Mouse (Mus musculus) embryonic facial prominence, embryonic 11.5 days (tissue): ENCODE measurements around the gene Lingo1. TPM values are rescaled to one million over a fixed set of nuclear protein-coding genes. Genes with fewer than 3 reads are reported as not detected.
A peak's percentile ranks its signal among the peaks of the same experiment; 100 is the strongest.

Experiments used
- ATAC-seq: fragments of 200-750 bp; cut with Nextera tagmentation; replicated peaks from 2 replicates; pipeline ENCODE4 v1.8.0; 2017; ENCODE audit warnings: low read depth; ENCODE audit not compliant: insufficient number of reproducible peaks, low FRiP score, low TSS enrichment
- DNase-seq: peaks from one replicate; pipeline ENCODE4 v3.0.0-alpha.2; 2015; ENCODE audit warnings: low spot score
- H3K27ac ChIP-seq: fragments of 300-500 bp; sonication (generic); replicated peaks from 2 replicates; pipeline ENCODE4 v1.5.1; 2014; ENCODE audit warnings: mild to moderate bottlenecking, low read depth, low read length, control low read depth
- H3K27me3 ChIP-seq: fragments of 300-500 bp; sonication (generic); 2 replicates; pipeline ENCODE4 v1.6.1; 2014; ENCODE audit warnings: mild to moderate bottlenecking, low read length, moderate library complexity, mixed read lengths; ENCODE audit not compliant: control insufficient read depth, insufficient read depth
- H3K36me3 ChIP-seq: fragments of 300-500 bp; sonication (generic); replicated peaks from 2 replicates; pipeline ENCODE4 v1.6.1; 2014; ENCODE audit warnings: low read depth, mild to moderate bottlenecking, low read length, moderate library complexity, mixed read lengths; ENCODE audit not compliant: control insufficient read depth, insufficient read depth
- H3K4me1 ChIP-seq: fragments of 300-500 bp; sonication (generic); 2 replicates; pipeline ENCODE4 v1.6.1; 2014; ENCODE audit warnings: low read length, mixed read lengths; ENCODE audit not compliant: control insufficient read depth, insufficient read depth
- H3K4me2 ChIP-seq: fragments of 300-500 bp; sonication (generic); 2 replicates; pipeline ENCODE4 v1.6.1; 2014; ENCODE audit warnings: low read depth, mild to moderate bottlenecking, control low read depth, low read length, moderate library complexity
- H3K4me3 ChIP-seq: fragments of 300-500 bp; sonication (generic); 2 replicates; pipeline ENCODE4 v1.5.1; 2014; ENCODE audit warnings: low read depth, low read length, control low read depth
- H3K9ac ChIP-seq: fragments of 300-500 bp; sonication (generic); replicated peaks from 2 replicates; pipeline ENCODE4 v1.6.1; 2014; ENCODE audit warnings: mild to moderate bottlenecking, control low read depth, low read length
- H3K9me3 ChIP-seq: fragments of 300-500 bp; sonication (generic); replicated peaks from 2 replicates; pipeline ENCODE4 v1.6.1; 2016; ENCODE audit warnings: mild to moderate bottlenecking, low read length, inconsistent platforms, mixed read lengths; ENCODE audit not compliant: control insufficient read depth
- WGBS: fragments of 180-500 bp; shearing (Covaris S2); extraction: QIAGEN DNeasy Blood & Tissue Kit; methylation state at CpG from one replicate; pipeline ENCODE4 v1.1.7; 2014; 5-methylcytosine and 5-hydroxymethylcytosine counted together
- polyA plus RNA-seq: library from polyadenylated mRNA; unstranded; fragments of >200 nt; fragmentation: Nextera tagmentation; extraction: Ambion mirVana; gene quantifications from 2 replicates; pipeline ENCODE4 v1.2.1, GENCODE M21; 2014

Lingo1 gene
- polyA plus RNA-seq, 1 experiment from 2014 or later, result 3.9 TPM

DNA sequence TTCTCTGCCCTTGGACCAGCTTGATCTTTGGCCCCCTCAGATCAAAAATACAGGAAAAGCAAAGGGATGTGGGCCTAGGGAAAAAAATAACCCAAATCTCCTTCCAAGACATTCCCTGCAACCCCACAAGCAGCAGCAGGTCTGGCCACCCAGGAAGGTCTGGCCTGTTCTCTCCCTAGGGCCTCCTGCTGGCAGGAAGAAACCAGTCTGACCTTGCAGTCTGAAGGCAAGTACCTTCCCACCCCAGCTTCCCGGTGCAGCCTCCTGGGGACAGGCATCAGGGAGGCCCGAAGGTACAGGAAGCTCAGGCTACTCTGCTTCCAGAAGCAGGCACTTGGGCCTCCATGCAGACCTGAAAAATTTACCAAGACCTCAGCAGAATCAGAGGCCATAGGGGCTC, 67.1 kb downstream of the Lingo1 start:
- no peak overlapping the region for H3K9ac ChIP-seq
- 46% methylated on average over 2 of the region's 2 CpGs for WGBS
- H3K27ac ChIP-seq, result no peak overlapping the region
- DNase-seq (no peak), ATAC-seq (no peak)
- H3K36me3 ChIP-seq, result no peaks in the 10 kb centered on the region
- no peak overlapping the region for H3K4me2 ChIP-seq
- H3K9me3 ChIP-seq, result no peaks in the 10 kb centered on the region
- no peaks in the 10 kb centered on the region for H3K27me3 ChIP-seq
- no peak overlapping the region for H3K4me3 ChIP-seq
- no peaks in the 10 kb centered on the region for H3K4me1 ChIP-seq

DNA sequence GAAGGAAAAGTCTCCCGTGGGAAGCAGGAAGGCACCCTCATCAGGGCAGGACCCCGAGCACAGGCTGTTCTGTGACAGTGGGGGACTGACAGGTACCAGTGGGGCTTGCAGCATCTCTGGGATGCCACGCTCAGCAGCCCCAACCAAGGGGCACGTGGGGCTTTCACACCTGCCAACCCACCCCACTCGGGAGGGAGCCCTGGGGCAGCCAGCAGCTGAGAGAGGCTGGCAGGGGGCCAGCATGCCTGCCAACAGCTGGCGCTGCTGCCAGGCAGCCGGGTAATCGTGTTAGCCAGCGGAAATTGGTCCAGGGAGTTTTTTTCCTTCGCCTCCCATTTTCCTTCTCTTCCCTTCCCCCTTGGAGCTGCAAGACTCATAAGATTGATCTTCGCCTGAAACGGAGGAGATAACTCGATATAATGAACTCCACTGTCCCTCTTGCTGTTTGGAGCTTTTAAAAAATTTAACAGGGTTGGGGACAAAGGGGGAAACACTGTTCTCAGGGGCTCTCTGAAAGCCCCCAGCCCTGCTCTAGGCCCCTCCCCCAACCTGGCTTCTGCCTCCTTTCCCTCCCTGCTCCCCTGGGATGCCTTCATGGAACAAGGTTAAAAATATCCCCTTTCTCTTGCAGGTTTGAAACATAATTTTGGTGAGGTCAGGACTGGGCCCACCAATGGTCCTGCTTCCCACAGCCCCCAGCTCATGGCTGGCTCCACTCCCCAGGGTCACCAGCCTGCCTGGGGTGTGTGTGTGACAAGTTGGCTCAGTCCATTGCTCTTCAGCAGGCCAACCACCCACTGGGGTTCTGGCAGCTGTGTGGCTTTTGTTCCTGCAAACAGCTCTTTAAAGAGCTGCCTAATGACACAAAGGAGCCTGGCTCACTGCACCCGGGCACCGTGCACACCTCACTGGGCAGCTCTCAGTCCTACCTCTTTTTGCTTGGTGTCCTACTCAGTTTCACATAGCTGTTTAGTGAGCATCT, 68.3 kb downstream of the Lingo1 start:
- DNase-seq (no peak), ATAC-seq (no peak)
- 49% methylated on average over 15 of the region's 15 CpGs for WGBS
- H3K9ac ChIP-seq, result no peak overlapping the region
- H3K27ac ChIP-seq, result no peak overlapping the region
- no peak overlapping the region for H3K4me2 ChIP-seq
- no peaks in the 10 kb centered on the region for H3K9me3 ChIP-seq
- no peaks in the 10 kb centered on the region for H3K36me3 ChIP-seq
- H3K4me3 ChIP-seq, result no peak overlapping the region
- no peaks in the 10 kb centered on the region for H3K27me3 ChIP-seq
- H3K4me1 ChIP-seq, result no peaks in the 10 kb centered on the region

DNA sequence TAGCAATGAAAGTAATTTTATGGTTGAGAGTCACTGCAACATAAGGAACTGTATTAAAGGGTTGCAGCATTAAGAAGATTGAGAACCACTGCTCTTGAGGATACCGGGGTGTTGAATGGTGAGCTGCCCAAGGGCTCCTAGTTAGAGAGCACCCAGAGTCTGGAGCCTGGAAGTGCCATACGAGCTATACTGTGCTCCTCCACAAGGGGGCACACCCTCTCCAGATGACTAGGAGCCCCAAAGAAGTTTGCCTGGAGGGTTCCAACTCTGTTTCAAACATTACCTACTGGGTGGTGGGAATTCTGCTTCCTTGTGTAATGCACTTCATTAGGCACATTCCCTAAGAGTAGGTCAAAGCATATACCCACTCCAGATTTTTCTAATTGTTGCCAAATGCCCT, 70.5 kb downstream of the Lingo1 start:
- H3K4me1 ChIP-seq, result no peaks in the 10 kb centered on the region
- H3K27me3 ChIP-seq, result no peaks in the 10 kb centered on the region
- no peak overlapping the region for H3K4me3 ChIP-seq
- 38% methylated on average over 2 of the region's 2 CpGs for WGBS
- no peaks in the 10 kb centered on the region for H3K36me3 ChIP-seq
- ATAC-seq (no peak), DNase-seq (peak; percentile 63)
- no peak overlapping the region for H3K9ac ChIP-seq
- H3K27ac ChIP-seq, result no peak overlapping the region
- no peak overlapping the region for H3K4me2 ChIP-seq
- H3K9me3 ChIP-seq, result no peaks in the 10 kb centered on the region

DNA sequence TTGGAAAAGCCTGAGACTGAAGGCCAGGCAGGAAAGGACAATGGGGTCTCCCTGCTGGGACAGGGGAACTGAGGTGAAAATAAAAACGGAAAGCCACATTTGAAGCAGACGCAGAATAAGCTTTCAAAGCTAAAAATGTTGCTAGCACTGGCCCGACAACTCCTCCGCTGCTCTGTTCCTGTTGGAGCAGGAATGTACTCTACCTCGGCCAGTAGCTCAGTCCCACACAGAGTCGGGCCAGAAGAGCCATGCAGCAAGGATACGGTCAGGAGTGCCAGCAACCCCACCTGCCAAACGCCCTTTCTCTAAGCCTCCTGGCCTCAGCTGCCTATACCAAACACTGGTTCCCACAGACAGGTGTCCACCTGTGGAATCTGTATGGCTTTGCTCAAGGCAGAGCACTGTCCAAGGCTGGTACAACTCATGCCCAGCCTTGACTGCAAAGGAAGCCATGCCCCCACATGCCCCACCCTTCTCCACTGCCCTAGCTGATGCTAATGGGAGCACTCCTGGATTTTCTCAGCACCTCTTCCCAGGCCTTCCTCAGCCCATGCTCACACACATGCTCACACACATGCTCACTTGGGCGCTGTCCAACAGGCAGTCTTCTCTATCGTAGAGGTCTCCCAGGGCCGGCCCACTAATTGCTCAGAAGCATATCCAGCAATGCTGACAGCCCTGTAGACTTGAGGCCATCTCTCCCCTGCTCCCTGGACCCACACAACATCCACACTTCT, 74.0 kb downstream of the Lingo1 start:
- H3K27me3 ChIP-seq, result no peaks in the 10 kb centered on the region

DNA sequence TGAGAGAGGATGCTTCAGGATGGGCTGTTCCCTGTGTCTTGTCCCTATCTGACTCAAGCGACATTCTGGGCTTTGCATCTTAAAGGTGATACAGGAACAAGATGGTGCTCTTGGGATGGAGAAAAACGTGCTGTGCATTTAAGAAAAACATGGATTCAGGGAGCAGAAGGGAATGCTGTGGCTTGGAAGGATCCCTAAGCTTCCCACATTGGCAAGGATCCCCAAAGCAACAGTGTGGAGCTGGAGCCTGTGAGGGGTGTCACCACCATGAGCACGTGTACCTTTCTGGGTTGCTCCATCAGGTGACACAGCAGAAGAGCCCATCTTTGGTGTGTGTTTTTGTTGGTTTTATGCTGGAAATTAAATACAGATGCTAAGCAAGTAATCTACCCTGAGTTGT, 77.3 kb downstream of the Lingo1 start:
- Histone ChIP-seq H3K27ac (no peak overlapping the region), H3K27me3 (no peaks in the 10 kb centered on the region), H3K36me3 (no peaks in the 10 kb centered on the region), H3K4me2 (no peak overlapping the region), H3K4me3 (no peak overlapping the region), H3K9me3 (no peaks in the 10 kb centered on the region), H3K9ac (no peak overlapping the region), H3K4me1 (no peaks in the 10 kb centered on the region)
- ATAC-seq, result no peak
- WGBS, result 71% methylated on average over 3 of the region's 3 CpGs
- no peak for DNase-seq

More for the DNA sequence above, 74.0 kb downstream of the Lingo1 start:
- Histone ChIP-seq H3K27ac (no peak overlapping the region), H3K4me2 (no peak overlapping the region), H3K9ac (no peak overlapping the region), H3K9me3 (no peaks in the 10 kb centered on the region), H3K4me3 (no peak overlapping the region), H3K4me1 (no peaks in the 10 kb centered on the region), H3K36me3 (no peaks in the 10 kb centered on the region)
- 74% methylated on average over 11 of the region's 11 CpGs for WGBS
- DNase-seq (no peak), ATAC-seq (no peak)

DNA sequence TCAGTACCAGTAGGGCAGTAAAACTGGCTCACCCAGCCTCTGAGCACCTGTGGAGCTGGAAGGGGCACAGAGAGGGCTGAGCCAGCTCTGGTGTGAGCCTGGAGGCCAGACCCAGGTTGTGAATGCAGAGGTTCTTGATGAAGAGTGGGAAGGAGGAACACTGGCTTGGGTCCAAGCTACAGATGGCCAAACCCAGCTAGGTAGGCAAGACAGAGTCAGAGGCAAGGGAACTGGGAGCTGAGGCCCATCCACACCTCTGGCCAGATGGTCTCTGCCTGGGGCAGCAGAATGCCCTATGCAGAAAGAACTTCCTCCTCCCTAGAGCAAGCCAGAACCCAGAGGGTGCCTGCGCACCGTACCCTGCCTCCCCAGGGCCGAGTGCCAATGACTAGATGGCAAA, 79.7 kb downstream of the Lingo1 start:
- H3K27ac ChIP-seq, result no peak overlapping the region
- H3K4me3 ChIP-seq, result no peak overlapping the region
- no peak overlapping the region for H3K9ac ChIP-seq
- ATAC-seq (no peak), DNase-seq (no peak)
- no peaks in the 10 kb centered on the region for H3K36me3 ChIP-seq
- no peaks in the 10 kb centered on the region for H3K9me3 ChIP-seq
- no peaks in the 10 kb centered on the region for H3K27me3 ChIP-seq
- H3K4me1 ChIP-seq, result no peaks in the 10 kb centered on the region
- H3K4me2 ChIP-seq, result no peak overlapping the region
- 91% methylated on average over 3 of the region's 3 CpGs for WGBS

DNA sequence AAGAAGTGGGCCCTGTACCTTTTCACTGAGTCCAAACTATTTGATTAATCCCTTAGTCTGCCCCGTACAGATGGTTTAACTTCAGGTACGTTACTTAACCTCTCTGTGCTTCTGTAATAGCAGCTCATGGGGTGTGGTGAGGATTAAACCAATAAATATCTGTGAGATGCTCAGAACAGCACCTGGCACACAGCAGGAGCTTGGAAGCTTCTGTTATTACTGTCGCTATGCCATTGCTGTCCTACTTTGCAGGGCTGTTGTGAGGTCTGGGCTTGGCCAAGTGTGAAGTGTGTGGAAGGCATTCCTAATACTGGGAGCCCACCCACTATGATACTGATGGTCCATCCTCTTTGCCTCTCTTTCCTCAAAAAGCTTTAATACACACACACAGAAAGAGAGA, 80.2 kb downstream of the Lingo1 start:
- no peak overlapping the region for H3K4me2 ChIP-seq
- no peaks in the 10 kb centered on the region for H3K4me1 ChIP-seq
- H3K27ac ChIP-seq, result no peak overlapping the region
- H3K27me3 ChIP-seq, result no peaks in the 10 kb centered on the region
- H3K4me3 ChIP-seq, result no peak overlapping the region
- H3K9ac ChIP-seq, result no peak overlapping the region
- H3K36me3 ChIP-seq, result no peaks in the 10 kb centered on the region
- DNase-seq, result no peak
- no peak for ATAC-seq
- H3K9me3 ChIP-seq, result no peaks in the 10 kb centered on the region
- 88% methylated on average over 3 of the region's 3 CpGs for WGBS

DNA sequence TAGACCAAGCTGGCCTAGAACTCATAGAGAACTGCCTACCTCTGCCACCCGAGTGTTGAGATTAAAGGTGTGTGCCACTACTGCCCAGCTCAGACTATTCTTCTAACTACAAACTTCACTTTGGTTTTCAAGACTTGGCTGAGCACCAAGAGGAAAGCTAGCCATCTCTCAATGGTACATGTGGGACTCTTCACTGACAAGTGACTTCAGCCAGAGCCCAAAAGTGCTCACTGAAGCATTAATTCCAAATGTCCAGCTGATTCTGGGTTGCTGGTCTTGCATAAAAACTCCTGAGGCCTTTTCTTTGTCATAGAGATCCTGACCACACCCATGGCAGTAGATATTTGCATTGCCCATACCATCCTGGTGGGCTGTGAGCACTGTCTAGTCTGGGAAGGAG, 81.9 kb downstream of the Lingo1 start:
- no peaks in the 10 kb centered on the region for H3K9me3 ChIP-seq
- no peak overlapping the region for H3K4me3 ChIP-seq
- WGBS, result 72% methylated on average over 1 of the region's 1 CpGs
- H3K9ac ChIP-seq, result no peak overlapping the region
- no peak overlapping the region for H3K27ac ChIP-seq
- H3K36me3 ChIP-seq, result no peaks in the 10 kb centered on the region
- no peak overlapping the region for H3K4me2 ChIP-seq
- ATAC-seq (no peak), DNase-seq (no peak)
- H3K27me3 ChIP-seq, result no peaks in the 10 kb centered on the region
- H3K4me1 ChIP-seq, result no peaks in the 10 kb centered on the region
